Mouse (Mus musculus) stomach, postnatal 0 days (tissue): ENCODE measurements at regions not wholly inside any gene's neighbourhood (a gene's known extent, or its start where the extent isn't known, plus 50 kb on each side); places are given as distances from the start of the nearest gene placed in this dataset.
A peak's percentile ranks its signal among the peaks of the same experiment; 100 is the strongest.

Experiments used
- ATAC-seq: fragments of 200-750 bp; cut with Nextera tagmentation; 2 replicates; pipeline ENCODE4 v1.8.0; 2017; ENCODE audit not compliant: low FRiP score, low TSS enrichment
- DNase-seq: peaks from one replicate; pipeline ENCODE4 v3.0.0-alpha.2; 2016; ENCODE audit warnings: low spot score
- H3K27ac ChIP-seq: fragments of 300-500 bp; sonication (generic); replicated peaks from 2 replicates; pipeline ENCODE4 v1.5.1; 2014; ENCODE audit warnings: mild to moderate bottlenecking, control low read depth
- H3K27me3 ChIP-seq: fragments of 300-500 bp; sonication (generic); 2 replicates; pipeline ENCODE4 v1.6.1; 2014; ENCODE audit warnings: low read length; ENCODE audit not compliant: control insufficient read depth, insufficient read depth
- H3K36me3 ChIP-seq: fragments of 300-500 bp; sonication (generic); 2 replicates; pipeline ENCODE4 v1.6.1; 2014; ENCODE audit warnings: low read length, mixed read lengths; ENCODE audit not compliant: control insufficient read depth, insufficient read depth
- H3K4me1 ChIP-seq: fragments of 300-500 bp; sonication (generic); replicated peaks from 2 replicates; pipeline ENCODE4 v1.6.1; 2014; ENCODE audit warnings: antibody characterized with exemption; ENCODE audit not compliant: control insufficient read depth, insufficient read depth
- H3K4me2 ChIP-seq: fragments of 300-500 bp; sonication (generic); replicated peaks from 2 replicates; pipeline ENCODE4 v1.6.1; 2014; ENCODE audit warnings: low read depth, mild to moderate bottlenecking, control low read depth, moderate library complexity
- H3K4me3 ChIP-seq: fragments of 300-500 bp; sonication (generic); 2 replicates; pipeline ENCODE4 v1.5.1; 2014; ENCODE audit warnings: low read depth, low read length, control low read depth
- H3K9ac ChIP-seq: fragments of 300-500 bp; sonication (generic); 2 replicates; pipeline ENCODE4 v1.6.1; 2014; ENCODE audit warnings: mild to moderate bottlenecking, low read length, control low read depth, mixed read lengths
- H3K9me3 ChIP-seq: fragments of 300-500 bp; sonication (generic); 2 replicates; pipeline ENCODE4 v1.6.1; 2016; ENCODE audit warnings: low read length; ENCODE audit not compliant: control insufficient read depth
- CTCF ChIP-seq: IDR thresholded peaks from 2 replicates; pipeline ENCODE4 v1.5.1; 2016; ENCODE audit warnings: antibody characterized with exemption, low read depth, mild to moderate bottlenecking, moderate library complexity
- EP300 ChIP-seq: optimal IDR thresholded peaks from 2 replicates; pipeline ENCODE3; 2016; ENCODE audit warnings: antibody characterized with exemption
- WGBS: fragments of 180-500 bp; shearing (Covaris S2); extraction: QIAGEN DNeasy Blood & Tissue Kit; methylation state at CpG from one replicate; pipeline ENCODE4 v1.1.7; 2014; 5-methylcytosine and 5-hydroxymethylcytosine counted together

GRCm38 (mm10) chr6:25917852-25918465 is 108.9 kb upstream of the Pot1a start:
- DNase-seq (no peak), ATAC-seq (no peak)
- H3K9ac ChIP-seq, result no peak overlapping the region
- H3K4me3 ChIP-seq, result no peak overlapping the region
- H3K4me1 ChIP-seq, result no peaks in the 10 kb centered on the region
- H3K36me3 ChIP-seq, result no peaks in the 10 kb centered on the region
- no peaks in the 10 kb centered on the region for H3K9me3 ChIP-seq
- WGBS, result 47% methylated on average over 5 of the region's 5 CpGs
- no peak overlapping the region for H3K27ac ChIP-seq
- no peaks in the 10 kb centered on the region for H3K27me3 ChIP-seq
- TF ChIP-seq EP300 (no peak), CTCF (no peak)
- no peak overlapping the region for H3K4me2 ChIP-seq

- H3K36me3 ChIP-seq, result no peaks in the 10 kb centered on the region
- WGBS, result 86% methylated on average over 2 of the region's 2 CpGs
- no peaks in the 10 kb centered on the region for H3K27me3 ChIP-seq
- no peak overlapping the region for H3K4me3 ChIP-seq
- DNase-seq, result no peak
- no peak overlapping the region for H3K9ac ChIP-seq
- H3K4me1 ChIP-seq, result no peaks in the 10 kb centered on the region
- H3K9me3 ChIP-seq, result no peaks in the 10 kb centered on the region
- H3K27ac ChIP-seq, result no peak overlapping the region
- no peak overlapping the region for H3K4me2 ChIP-seq
- no peak for TF ChIP-seq EP300
- no peak for TF ChIP-seq CTCF
- no peak for ATAC-seq
These were observed 105.1 kb upstream of the Pot1a start for GRCm38 (mm10) chr6:25914122-25914521.

DNA sequence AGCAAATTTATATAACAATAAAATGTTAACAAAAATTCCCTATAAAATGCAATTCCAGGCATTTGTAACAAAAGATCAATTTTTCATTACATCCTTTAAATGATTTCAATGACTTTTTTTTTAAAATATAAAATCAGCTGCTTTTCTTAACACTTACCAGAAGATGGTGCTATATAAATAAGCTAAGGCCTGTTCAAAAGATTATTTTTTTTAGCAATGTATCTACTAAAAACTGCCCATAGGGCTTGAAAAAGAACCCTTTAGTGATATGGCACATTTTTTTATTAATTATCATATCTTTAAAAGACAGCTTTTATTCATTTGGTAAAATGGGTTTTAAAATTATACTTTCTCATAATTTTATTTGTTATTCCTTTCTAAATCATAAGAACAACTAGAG is 90.9 kb upstream of the Pot1a start:
- no peaks in the 10 kb centered on the region for H3K9me3 ChIP-seq
- no peaks in the 10 kb centered on the region for H3K27me3 ChIP-seq
- no peak overlapping the region for H3K9ac ChIP-seq
- H3K4me2 ChIP-seq, result no peak overlapping the region
- DNase-seq, result no peak
- H3K27ac ChIP-seq, result no peak overlapping the region
- no peak overlapping the region for H3K4me3 ChIP-seq
- TF ChIP-seq CTCF (peak; percentile 43), EP300 (no peak)
- no peaks in the 10 kb centered on the region for H3K4me1 ChIP-seq
- ATAC-seq, result no peak
- no peaks in the 10 kb centered on the region for H3K36me3 ChIP-seq

DNA sequence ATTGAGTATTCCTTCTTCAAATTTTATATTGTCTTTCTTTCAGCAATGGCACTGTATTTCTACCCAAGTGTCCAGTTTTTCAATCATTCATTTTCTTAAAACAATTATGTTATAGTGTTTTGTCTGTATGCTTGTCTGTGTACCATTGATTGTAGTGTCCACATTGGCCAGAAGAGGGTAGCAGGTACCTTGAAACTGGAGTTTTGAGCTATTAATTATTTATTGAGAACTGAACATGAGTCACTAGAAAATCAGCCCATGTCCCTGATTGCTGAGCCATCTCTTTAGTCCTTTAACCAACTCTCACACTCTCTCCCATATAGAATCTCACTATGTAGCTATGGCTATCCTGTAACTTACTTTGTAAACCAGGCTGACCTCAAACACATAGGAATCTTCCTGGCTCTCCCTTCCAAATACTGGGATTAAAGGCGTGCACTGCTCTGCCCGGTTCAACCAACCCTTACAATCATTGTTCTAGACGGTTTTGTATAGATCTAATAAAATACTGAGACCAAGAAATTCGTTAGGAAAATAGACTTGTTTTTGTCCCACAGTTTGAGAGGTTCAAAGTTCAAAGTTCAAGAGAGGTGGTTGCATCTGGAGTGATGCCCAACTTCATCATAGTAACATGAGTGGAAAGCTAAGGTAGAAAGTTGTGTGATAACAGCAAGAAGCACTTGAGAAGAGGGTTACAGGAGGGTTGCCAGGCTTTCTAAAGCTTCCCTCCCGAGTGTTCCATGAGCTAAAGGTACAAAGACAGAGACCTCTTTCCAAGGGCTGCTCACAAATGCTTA is 85.6 kb upstream of the Pot1a start:
- Histone ChIP-seq H3K4me1 (no peaks in the 10 kb centered on the region), H3K27ac (no peak overlapping the region), H3K4me2 (no peak overlapping the region), H3K9ac (no peak overlapping the region), H3K9me3 (no peaks in the 10 kb centered on the region), H3K27me3 (no peaks in the 10 kb centered on the region), H3K4me3 (no peak overlapping the region), H3K36me3 (no peaks in the 10 kb centered on the region)
- 61% methylated on average over 5 of the region's 5 CpGs for WGBS
- no peak for ATAC-seq
- no peak for DNase-seq
- TF ChIP-seq EP300 (no peak), CTCF (peak; percentile 56)

DNA sequence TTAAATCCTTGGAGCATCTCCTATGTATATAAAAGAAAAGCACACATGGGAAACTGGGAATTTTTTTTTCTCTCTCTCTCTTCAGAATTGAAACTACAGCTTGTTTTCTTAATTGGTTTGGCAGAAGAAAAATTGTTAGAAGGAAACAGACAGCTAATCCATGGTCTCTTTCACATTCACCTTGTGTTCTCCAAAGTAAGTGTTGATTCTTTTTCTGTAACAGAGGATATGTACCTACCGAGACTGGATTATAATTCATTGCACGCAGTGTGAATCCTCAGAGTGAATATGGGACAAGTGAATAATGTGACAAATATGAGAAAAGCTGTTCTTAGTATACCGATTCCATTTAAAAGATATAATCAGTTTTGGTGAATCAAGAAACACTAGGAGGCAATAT is 58.9 kb upstream of the Pot1a start:
- Histone ChIP-seq H3K27ac (no peak overlapping the region), H3K9me3 (no peaks in the 10 kb centered on the region), H3K36me3 (no peaks in the 10 kb centered on the region), H3K4me3 (no peak overlapping the region), H3K27me3 (no peaks in the 10 kb centered on the region), H3K9ac (no peak overlapping the region), H3K4me1 (no peaks in the 10 kb centered on the region), H3K4me2 (no peak overlapping the region)
- DNase-seq (no peak), ATAC-seq (no peak)
- WGBS, result 93% methylated on average over 3 of the region's 3 CpGs
- TF ChIP-seq CTCF, result no peak
- TF ChIP-seq EP300, result no peak
